Comparison of ENCODE assay signal across 11 mouse cellular contexts in the genomic region with DNA sequence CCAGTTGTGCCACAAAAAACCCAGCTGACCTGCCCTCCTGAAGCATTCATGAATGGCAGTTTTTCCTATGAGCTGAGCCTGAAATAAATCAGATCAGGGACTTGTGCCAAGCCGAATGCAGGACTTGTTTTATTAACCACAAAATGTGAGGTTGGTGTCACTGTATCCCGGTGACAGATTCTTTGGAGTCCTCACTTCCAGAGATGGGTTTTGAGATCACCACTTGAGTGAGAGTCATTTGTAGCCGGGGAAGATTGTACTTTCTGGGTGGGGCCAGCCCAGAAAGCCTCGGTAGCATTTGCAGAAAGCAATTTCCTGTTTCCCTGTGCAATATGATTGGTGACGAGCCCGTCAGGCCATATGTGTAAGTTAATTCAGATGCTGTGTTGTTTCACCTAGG. TPM values are rescaled to one million over a fixed set of nuclear protein-coding genes. Genes with fewer than 3 reads are reported as not detected.
DNase-seq lines count a peak whose midpoint lies in the region; ATAC-seq and TF ChIP-seq lines count a peak whose summit lies in the region.
"Had no signal": no experiment of that assay in that cellular context is flagged by ENCODE, and none has a peak within 500 bp of the region (broad histone marks: within the 10 kb centered on the region; RNA-seq: fewer than 3 reads in every experiment).

No protein-coding gene starts in this region.

- H3K27me3 ChIP-seq in hindbrain, embryonic 14.5 days (ENCODE audit: control insufficient read depth, insufficient read depth, low read length): no peaks in the 10 kb centered on the region
- H3K27me3 ChIP-seq in midbrain, postnatal 0 days (ENCODE audit: insufficient read depth, low read length): no peaks in the 10 kb centered on the region
- peaks cover 24% of the 10 kb centered on the region for H3K27me3 ChIP-seq in kidney, embryonic 16.5 days (ENCODE audit: insufficient read depth, low read length)

- H3K9ac ChIP-seq in hindbrain, embryonic 14.5 days: peak overlapping the region; percentile 99
- peak overlapping the region; percentile 97; the same call in 1 of the 2 replicates for H3K9ac ChIP-seq in midbrain, postnatal 0 days (replicated peaks; ENCODE audit: low read length, poor library complexity, severe bottlenecking)
- no peak overlapping the region for H3K9ac ChIP-seq in kidney, embryonic 16.5 days (replicated peaks; ENCODE audit: low read length)
- H3K9ac ChIP-seq: intestine, embryonic 15.5 days had no signal

- peak overlapping the region; percentile 98 for H3K27ac ChIP-seq in layer of hippocampus, adult 2 months
- no peak overlapping the region; the same call in none of the 2 replicates for H3K27ac ChIP-seq in hindbrain, embryonic 14.5 days
- peak overlapping the region; percentile 33; the same call in 1 of the 2 replicates for H3K27ac ChIP-seq in midbrain, postnatal 0 days (ENCODE audit: low read depth, low read length)
- no peak overlapping the region for H3K27ac ChIP-seq in kidney, embryonic 16.5 days (ENCODE audit: low read length)
- H3K27ac ChIP-seq: intestine, embryonic 15.5 days had no signal

- no peaks in the 10 kb centered on the region for H3K9me3 ChIP-seq in hindbrain, embryonic 14.5 days (ENCODE audit: control insufficient read depth, low read length)
- H3K9me3 ChIP-seq in midbrain, postnatal 0 days (ENCODE audit: low read length): no peaks in the 10 kb centered on the region
- H3K9me3 ChIP-seq in kidney, embryonic 16.5 days (ENCODE audit: low read length): no peaks in the 10 kb centered on the region
- H3K9me3 ChIP-seq: intestine, embryonic 15.5 days had no signal

- no peak for DNase-seq in layer of hippocampus, adult 2 months (ENCODE audit: low spot score in 2 of 2)
- DNase-seq in layer of hippocampus, adult 8-10 months (ENCODE audit: low spot score in 2 of 2): no peak
- DNase-seq in cerebellum, adult 8-10 months: peak; percentile 51
- no peak for DNase-seq in hindbrain, embryonic 14.5 days (ENCODE audit: low spot score)
- DNase-seq in midbrain, postnatal 0 days (ENCODE audit: low spot score): no peak
- DNase-seq in kidney, postnatal 14 days: no peak
- no peak for DNase-seq in retina, embryonic 14.5 days (ENCODE audit: low spot score)
- DNase-seq: adrenal gland, postnatal 36 days; lung, adult 2 months had no signal

- H3K4me1 ChIP-seq in hindbrain, embryonic 14.5 days (replicated peaks; ENCODE audit: control insufficient read depth, insufficient read depth, low read length): peaks cover 32% of the 10 kb centered on the region
- H3K4me1 ChIP-seq in midbrain, postnatal 0 days (ENCODE audit: insufficient read depth, low read length): peaks cover 14% of the 10 kb centered on the region; the same call in 1 of the 2 replicates
- peaks cover 29% of the 10 kb centered on the region for H3K4me1 ChIP-seq in kidney, embryonic 16.5 days (ENCODE audit: insufficient read depth, low read length)

- H3K36me3 ChIP-seq in hindbrain, embryonic 14.5 days (replicated peaks; ENCODE audit: control insufficient read depth, insufficient read depth): peaks cover 29% of the 10 kb centered on the region
- H3K36me3 ChIP-seq in midbrain, postnatal 0 days (ENCODE audit: insufficient read depth, low read length): peaks cover 9% of the 10 kb centered on the region
- no peaks in the 10 kb centered on the region for H3K36me3 ChIP-seq in kidney, embryonic 16.5 days (ENCODE audit: insufficient read depth, low read length)
- H3K36me3 ChIP-seq: intestine, embryonic 15.5 days had no signal

- H3K4me3 ChIP-seq in layer of hippocampus, adult 2 months: peak overlapping the region; percentile 81
- peak overlapping the region; percentile 85 for H3K4me3 ChIP-seq in hindbrain, embryonic 14.5 days (replicated peaks; ENCODE audit: low read length)
- peak overlapping the region; percentile 82 for H3K4me3 ChIP-seq in midbrain, postnatal 0 days (ENCODE audit: low read depth, low read length)
- no peak overlapping the region for H3K4me3 ChIP-seq in kidney, embryonic 16.5 days (ENCODE audit: low read length)

- peak overlapping the region; percentile 89 for H3K4me2 ChIP-seq in hindbrain, embryonic 14.5 days (replicated peaks)
- H3K4me2 ChIP-seq in midbrain, postnatal 0 days (ENCODE audit: low read depth, low read length, poor library complexity, severe bottlenecking): peak overlapping the region; percentile 82
- no peak overlapping the region for H3K4me2 ChIP-seq in kidney, embryonic 16.5 days (replicated peaks; ENCODE audit: low read depth, low read length)

- no peak for ATAC-seq in hindbrain, embryonic 14.5 days (ENCODE audit: low FRiP score)
- no peak for ATAC-seq in midbrain, postnatal 0 days (ENCODE audit: low FRiP score)
- no peak for ATAC-seq in kidney, embryonic 16.5 days (ENCODE audit: low FRiP score, low TSS enrichment)
- ATAC-seq: intestine, embryonic 15.5 days had no signal

- TF ChIP-seq CTCF in layer of hippocampus, adult 2 months (conservative IDR thresholded peaks at IDR 0.05): no peak
- no peak for TF ChIP-seq CTCF in midbrain, postnatal 0 days (IDR thresholded peaks at IDR 0.05)

- WGBS in hindbrain, embryonic 14.5 days: 50% methylated on average over 6 of the region's 6 CpGs
- 60% methylated on average over 6 of the region's 6 CpGs for WGBS in midbrain, postnatal 0 days
- WGBS in kidney, embryonic 16.5 days: 65% methylated on average over 6 of the region's 6 CpGs

RNA-seq across cellular contexts. Expression of gene Gnao1, which starts 4.5 kb away (rescaled TPM):
- total RNA-seq in layer of hippocampus, adult 2 months (2021): 100 to 1,000 TPM; 662 to 678 TPM
- 100 to 1,000 TPM; 634 to 668 (median 642) TPM for total RNA-seq in layer of hippocampus, adult 8-10 months (2022)
- polyA plus RNA-seq in hindbrain, embryonic 14.5 days (2014; fragmentation: Nextera tagmentation; extraction: Ambion mirVana): 200 and 230 TPM in 2 replicates
- total RNA-seq in midbrain, postnatal 0 days (2014; rRNA removed): 363 and 375 TPM in 2 replicates
- 301 and 312 TPM in 2 replicates for polyA plus RNA-seq in midbrain, postnatal 0 days (2015; fragmentation: Nextera tagmentation; extraction: Ambion mirVana)
- polyA plus RNA-seq in kidney, embryonic 16.5 days (2015; fragmentation: Nextera tagmentation; extraction: Ambion mirVana): 2.8 and 3.3 TPM in 2 replicates

Comparison
In these comparisons a context has a peak if more than half of its experiments do, and no peak if none do; other contexts are left out.
1. H3K27ac ChIP-seq: peak in layer of hippocampus, adult 2 months (single experiment) and midbrain, postnatal 0 days (single experiment); none in hindbrain, embryonic 14.5 days (single experiment) and kidney, embryonic 16.5 days (single experiment).